Mouse (Mus musculus): Measurements from ENCODE around the gene Bud23. TPM values are rescaled to one million over a fixed set of nuclear protein-coding genes. Genes with fewer than 3 reads are reported as not detected.
A peak's percentile ranks its signal among the peaks of the same experiment; 100 is the strongest.

Bud23 gene
- polyA plus RNA-seq, 2 experiments = 43.3 to 46.0 TPM

DNA sequence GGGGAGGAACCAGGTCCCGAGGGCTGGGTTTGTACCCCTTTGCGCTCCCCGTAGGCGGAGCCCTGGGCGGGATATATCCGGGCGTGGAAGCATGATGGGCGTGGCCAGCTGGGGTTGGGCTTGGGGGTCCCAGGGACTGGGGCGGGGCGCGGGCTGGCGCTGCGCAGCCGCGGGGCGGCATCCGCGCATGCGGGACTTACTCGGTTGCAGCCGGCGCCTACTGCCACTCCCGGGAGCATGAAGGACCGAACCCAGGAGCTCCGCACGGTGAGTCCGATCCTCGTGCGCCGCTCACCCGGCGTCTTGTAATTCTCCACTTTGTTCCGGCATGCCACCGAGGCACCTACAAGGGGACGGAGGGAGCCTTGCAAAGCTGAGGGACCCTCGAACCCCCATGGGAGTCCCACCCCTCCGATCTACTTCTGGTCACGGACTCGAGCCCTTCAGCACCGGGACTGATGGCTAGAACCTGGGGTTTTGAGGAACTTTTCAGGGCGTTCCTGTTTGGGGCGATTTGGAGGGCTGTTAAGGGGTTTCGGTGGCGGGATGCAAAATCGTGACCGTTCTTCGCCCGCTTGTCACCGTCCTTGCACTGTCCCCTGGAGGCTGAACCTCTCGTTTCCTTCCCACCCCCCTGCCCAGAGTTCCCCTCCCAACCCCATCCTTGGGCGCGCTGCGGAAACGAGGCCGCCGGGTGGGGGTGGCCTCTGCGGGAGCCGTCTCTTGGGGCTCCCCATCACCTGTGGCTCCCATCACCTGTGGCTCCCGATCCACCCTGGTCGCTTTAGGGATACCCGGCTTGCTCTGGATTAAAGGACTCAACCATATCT is 41.2 kb downstream of the Bud23 start, which contains the start of gene Stx1a:
Stx1a (plus strand) TSS at position 139 of the 830 bp plus-strand sequence.
- Histone ChIP-seq H3K4me1 (replicated peaks; ENCODE audit: control insufficient read depth in 2 of 2, insufficient read depth in 2 of 2, low read length in 1 of 2) (peaks cover 5 to 17% of the 10 kb centered on the region in 2 experiments; a peak in 3 of 4 replicates), H3K27me3 (ENCODE audit: control insufficient read depth, insufficient read depth, low read length) (peaks cover 10% of the 10 kb centered on the region), H3K9me3 (ENCODE audit: control insufficient read depth, low read length) (no peaks in the 10 kb centered on the region), H3K27ac (no peak within 1 kb of the TSS), H3K9ac (replicated peaks) (peak within 1 kb of the TSS; percentile 45), H3K4me3 (ENCODE audit: insufficient read depth in 1 of 2, low read depth in 2 of 2, low read length in 2 of 2) (peak within 1 kb of the TSS; percentile 56), H3K4me2 (ENCODE audit: low read depth) (peak within 1 kb of the TSS; percentile 78), H3K36me3 (replicated peaks; ENCODE audit: control insufficient read depth, insufficient read depth, low read depth) (no peaks in the 10 kb centered on the region)
- DNase-seq (ENCODE audit: low read depth in 3 of 3, low spot score in 3 of 3) = peak; percentile 56 to 70 (median 61)
- WGBS (ENCODE audit: insufficient replicate concordance) = under 1% methylated on average over 61 of the region's 61 CpGs
- TF ChIP-seq EP300 (IDR thresholded peaks at IDR 0.05; ENCODE audit: low read depth) (no peak), CTCF (IDR thresholded peaks at IDR 0.05; ENCODE audit: low read depth) (no peak)
- peak; percentile 85 for ATAC-seq (ENCODE audit: insufficient read depth)

- 68% methylated on average over 6 of the region's 6 CpGs for WGBS (ENCODE audit: insufficient replicate concordance)
- DNase-seq (ENCODE audit: low read depth in 3 of 3, low spot score in 3 of 3) = no peak
These were observed 42.9 kb downstream of the Bud23 start for GRCm38 (mm10) chr5:135021814-135022213.

DNA sequence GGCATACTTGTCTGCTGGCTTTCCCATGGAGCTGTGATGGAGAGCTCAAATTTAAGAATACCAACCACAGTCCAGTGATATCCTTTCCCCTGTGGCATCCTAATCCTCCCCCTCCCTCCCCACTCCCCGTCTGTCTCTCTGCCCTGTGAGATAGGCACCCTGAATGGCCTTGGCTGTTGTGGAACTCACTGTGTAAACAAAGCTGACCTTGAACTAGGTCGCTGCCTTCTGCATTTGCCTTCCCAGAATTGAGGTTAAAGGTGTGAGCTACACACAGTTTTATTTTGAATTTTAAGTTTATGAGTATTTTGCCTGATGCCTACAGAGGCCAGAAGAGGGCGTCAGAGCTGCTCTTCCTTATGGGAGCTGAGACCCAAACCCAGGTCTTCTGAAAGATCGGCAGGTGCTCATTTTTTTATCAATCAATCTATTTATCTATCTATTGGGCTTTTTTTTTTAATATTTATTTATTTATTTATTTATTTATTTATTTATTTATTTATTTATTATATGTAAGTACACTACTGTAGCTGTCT is 48.5 kb downstream of the Bud23 start:
- Histone ChIP-seq H3K9me3 (ENCODE audit: control insufficient read depth, low read length) (no peaks in the 10 kb centered on the region), H3K27ac (no peak overlapping the region), H3K4me2 (ENCODE audit: low read depth) (no peak overlapping the region), H3K36me3 (replicated peaks; ENCODE audit: control insufficient read depth, insufficient read depth, low read depth) (no peaks in the 10 kb centered on the region), H3K4me1 (replicated peaks; ENCODE audit: control insufficient read depth in 2 of 2, insufficient read depth in 2 of 2, low read length in 1 of 2) (peaks cover 0 to 11% of the 10 kb centered on the region in 2 experiments; a peak in 2 of 4 replicates), H3K27me3 (ENCODE audit: control insufficient read depth, insufficient read depth, low read length) (no peaks in the 10 kb centered on the region), H3K9ac (replicated peaks) (no peak overlapping the region), H3K4me3 (ENCODE audit: insufficient read depth in 1 of 2, low read depth in 2 of 2, low read length in 2 of 2) (no peak overlapping the region)
- TF ChIP-seq EP300 (IDR thresholded peaks at IDR 0.05; ENCODE audit: low read depth) (no peak), CTCF (IDR thresholded peaks at IDR 0.05; ENCODE audit: low read depth) (peak; percentile 16; the same call in 1 of the 2 replicates)
- 32% methylated on average over 4 of the region's 4 CpGs for WGBS (ENCODE audit: insufficient replicate concordance)
- no peak for ATAC-seq (ENCODE audit: insufficient read depth)
- no peak for DNase-seq (ENCODE audit: low read depth in 3 of 3, low spot score in 3 of 3)

More at GRCm38 (mm10) chr5:135021814-135022213, 42.9 kb downstream of the Bud23 start:
- peaks cover 5 to 14% of the 10 kb centered on the region in 2 experiments; a peak in 3 of 4 replicates for H3K4me1 ChIP-seq (replicated peaks; ENCODE audit: control insufficient read depth in 2 of 2, insufficient read depth in 2 of 2, low read length in 1 of 2)
- no peak overlapping the region for H3K9ac ChIP-seq (replicated peaks)
- TF ChIP-seq CTCF (IDR thresholded peaks at IDR 0.05; ENCODE audit: low read depth) (no peak), EP300 (IDR thresholded peaks at IDR 0.05; ENCODE audit: low read depth) (no peak)
- no peaks in the 10 kb centered on the region for H3K9me3 ChIP-seq (ENCODE audit: control insufficient read depth, low read length)
- H3K4me2 ChIP-seq (ENCODE audit: low read depth) = no peak overlapping the region
- H3K4me3 ChIP-seq (ENCODE audit: insufficient read depth in 1 of 2, low read depth in 2 of 2, low read length in 2 of 2) = no peak overlapping the region
- no peak overlapping the region for H3K27ac ChIP-seq
- peaks cover 10% of the 10 kb centered on the region for H3K27me3 ChIP-seq (ENCODE audit: control insufficient read depth, insufficient read depth, low read length)
- no peaks in the 10 kb centered on the region for H3K36me3 ChIP-seq (replicated peaks; ENCODE audit: control insufficient read depth, insufficient read depth, low read depth)
- ATAC-seq (ENCODE audit: insufficient read depth) = no peak

DNA sequence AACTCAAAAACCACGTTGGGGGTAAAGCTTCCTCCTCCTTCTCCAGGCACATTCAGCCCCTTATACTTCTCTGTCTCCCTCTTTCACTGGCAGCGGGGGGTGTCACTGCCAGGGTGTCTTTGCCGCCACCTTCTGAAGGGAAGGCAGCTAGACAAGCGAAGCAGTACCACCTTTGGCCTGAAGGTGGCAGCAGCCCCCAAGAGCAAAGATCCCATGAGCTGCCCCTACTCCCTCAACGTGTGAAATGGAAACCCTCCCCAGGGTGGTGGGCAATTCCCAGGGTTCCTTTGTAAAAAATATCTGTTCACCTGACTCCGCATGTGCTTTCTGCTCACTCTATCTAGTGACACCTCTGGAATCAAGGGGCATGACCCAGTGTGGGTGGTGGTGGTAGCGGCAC is 49.3 kb downstream of the Bud23 start:
- Histone ChIP-seq H3K4me2 (ENCODE audit: low read depth) (no peak overlapping the region), H3K27ac (no peak overlapping the region), H3K4me3 (ENCODE audit: insufficient read depth in 1 of 2, low read depth in 2 of 2, low read length in 2 of 2) (no peak overlapping the region), H3K27me3 (ENCODE audit: control insufficient read depth, insufficient read depth, low read length) (no peaks in the 10 kb centered on the region), H3K9me3 (ENCODE audit: control insufficient read depth, low read length) (no peaks in the 10 kb centered on the region), H3K36me3 (replicated peaks; ENCODE audit: control insufficient read depth, insufficient read depth, low read depth) (no peaks in the 10 kb centered on the region), H3K4me1 (replicated peaks; ENCODE audit: control insufficient read depth in 2 of 2, insufficient read depth in 2 of 2, low read length in 1 of 2) (peaks cover under 1 to 13% of the 10 kb centered on the region in 2 experiments; a peak in 3 of 4 replicates), H3K9ac (replicated peaks) (no peak overlapping the region)
- WGBS (ENCODE audit: insufficient replicate concordance) = 10% methylated on average over 7 of the region's 7 CpGs
- DNase-seq (ENCODE audit: low read depth in 3 of 3, low spot score in 3 of 3) = peak in 2 of 3 experiments; percentile 57 to 65
- ATAC-seq (ENCODE audit: insufficient read depth) = peak; percentile 16; the same call in 1 of the 2 replicates
- TF ChIP-seq CTCF (IDR thresholded peaks at IDR 0.05; ENCODE audit: low read depth) (peak; percentile 99), EP300 (IDR thresholded peaks at IDR 0.05; ENCODE audit: low read depth) (no peak)
